Mouse (Mus musculus): ENCODE results near the gene Pus10. TPM values are rescaled to one million over a fixed set of nuclear protein-coding genes. Genes with fewer than 3 reads are reported as not detected.

Pus10 gene
- total and polyA plus RNA-seq, 3 experiments: 43.4 to 416 (median 52.5) TPM

GRCm38 (mm10) chr11:23653666-23654065 lies 11.8 kb upstream of the Pus10 start:
- Histone ChIP-seq H3K27ac (ENCODE audit: control insufficient read depth, low read depth, low read length) (no peak overlapping the region), H3K9ac (ENCODE audit: control insufficient read depth, low read depth, low read length, poor library complexity, severe bottlenecking) (no peak overlapping the region), H3K79me2 (ENCODE audit: control insufficient read depth, insufficient read depth, low read length, poor library complexity) (peaks cover 6% of the 10 kb centered on the region; the same call in 1 of the 2 replicates), H3K27me3 (ENCODE audit: control insufficient read depth in 1 of 2, insufficient read depth in 2 of 2, low read length in 2 of 2) (no peaks in the 10 kb centered on the region), H3K4me1 (ENCODE audit: control insufficient read depth in 1 of 2, insufficient read depth in 2 of 2, low read length in 2 of 2) (peaks cover 0 to 6% of the 10 kb centered on the region in 2 experiments; a peak in 2 of 4 replicates), H3K36me3 (ENCODE audit: control insufficient read depth in 1 of 2, insufficient read depth in 2 of 2, low read length in 2 of 2) (peaks cover 9 to 10% of the 10 kb centered on the region in 2 experiments), H3K9me3 (replicated peaks; ENCODE audit: insufficient read depth, low read length) (no peaks in the 10 kb centered on the region), H3K4me3 (ENCODE audit: control insufficient read depth in 1 of 2, insufficient read depth in 1 of 2, low read depth in 2 of 2, low read length in 2 of 2) (no peak overlapping the region)
- TF ChIP-seq SMC3 (IDR thresholded peaks at IDR 0.05; ENCODE audit: low read depth, low read length) (no peak), MAZ (IDR thresholded peaks at IDR 0.05; ENCODE audit: low read depth, low read length) (no peak), MAFK (IDR thresholded peaks at IDR 0.05; ENCODE audit: borderline replicate concordance, low read depth, low read length) (no peak), GABPA (IDR thresholded peaks at IDR 0.05; ENCODE audit: low read depth, low read length) (no peak), BHLHE40 (IDR thresholded peaks at IDR 0.05; ENCODE audit: borderline replicate concordance, low read depth, low read length) (no peak), UBTF (IDR thresholded peaks at IDR 0.05; ENCODE audit: borderline replicate concordance, insufficient read depth, low read depth, low read length) (no peak), POLR2A (IDR thresholded peaks at IDR 0.05; ENCODE audit: control insufficient read depth in 1 of 2, insufficient read depth in 1 of 2, low read depth in 1 of 2, low read length in 2 of 2, poor library complexity in 1 of 2) (no peak), NELFE (IDR thresholded peaks at IDR 0.05; ENCODE audit: low read depth, low read length) (no peak), JUND (IDR thresholded peaks at IDR 0.05; ENCODE audit: low read depth, low read length) (no peak), E2F4 (IDR thresholded peaks at IDR 0.05; ENCODE audit: borderline replicate concordance, low read depth, low read length) (no peak), ETS1 (IDR thresholded peaks at IDR 0.05; ENCODE audit: low read depth, low read length) (no peak), ZNF384 (IDR thresholded peaks at IDR 0.05; ENCODE audit: low read depth, low read length) (no peak), USF2 (IDR thresholded peaks at IDR 0.05; ENCODE audit: borderline replicate concordance in 1 of 2, insufficient read depth in 1 of 2, low read depth in 1 of 2, low read length in 2 of 2) (no peak), USF1 (IDR thresholded peaks at IDR 0.05; ENCODE audit: low read depth, low read length) (no peak), MYC (IDR thresholded peaks at IDR 0.05; ENCODE audit: low read depth, low read length) (no peak), KAT2A (conservative IDR thresholded peaks at IDR 0.05; ENCODE audit: low read depth, low read length) (no peak), RCOR1 (IDR thresholded peaks at IDR 0.05; ENCODE audit: low read depth, low read length) (no peak), CHD1 (IDR thresholded peaks at IDR 0.05; ENCODE audit: low read depth, low read length) (no peak)
- DNase-seq (ENCODE audit: low read depth, low spot score): no peak

- peaks cover 2 to 9% of the 10 kb centered on the region in 2 experiments; a peak in 3 of 4 replicates for H3K4me1 ChIP-seq (ENCODE audit: control insufficient read depth in 1 of 2, insufficient read depth in 2 of 2, low read length in 2 of 2)
- H3K9me3 ChIP-seq (replicated peaks; ENCODE audit: insufficient read depth, low read length): no peaks in the 10 kb centered on the region
- H3K4me3 ChIP-seq (ENCODE audit: control insufficient read depth in 1 of 2, insufficient read depth in 1 of 2, low read depth in 2 of 2, low read length in 2 of 2): no peak overlapping the region
- H3K9ac ChIP-seq (ENCODE audit: control insufficient read depth, low read depth, low read length, poor library complexity, severe bottlenecking): no peak overlapping the region
- no peaks in the 10 kb centered on the region for H3K27me3 ChIP-seq (ENCODE audit: control insufficient read depth in 1 of 2, insufficient read depth in 2 of 2, low read length in 2 of 2)
- peaks cover 0 to 22% of the 10 kb centered on the region in 2 experiments; a peak in 2 of 4 replicates for H3K36me3 ChIP-seq (ENCODE audit: control insufficient read depth in 1 of 2, insufficient read depth in 2 of 2, low read length in 2 of 2)
- H3K79me2 ChIP-seq (ENCODE audit: control insufficient read depth, insufficient read depth, low read length, poor library complexity): peaks cover 29% of the 10 kb centered on the region
- DNase-seq (ENCODE audit: low read depth, low spot score): peak; percentile 79
- H3K27ac ChIP-seq (ENCODE audit: control insufficient read depth, low read depth, low read length): no peak overlapping the region
- TF ChIP-seq MAX (IDR thresholded peaks at IDR 0.05; ENCODE audit: low read length): peak; percentile 70
- TF ChIP-seq GATA1 (IDR thresholded peaks at IDR 0.05; ENCODE audit: low read depth, low read length): 0 out of 2 replicates have a peak, but pooled peaks have one; percentile 31
- no peak for TF ChIP-seq BHLHE40 (IDR thresholded peaks at IDR 0.05; ENCODE audit: borderline replicate concordance, low read depth, low read length)
- TF ChIP-seq EP300 (IDR thresholded peaks at IDR 0.05; ENCODE audit: low read depth in 1 of 2, low read length in 2 of 2): peak in 1 of 2 experiments; percentile 43; a peak in 1 of 4 replicates
- TF ChIP-seq MXI1 (IDR thresholded peaks at IDR 0.05; ENCODE audit: low read depth, low read length): 0 out of 2 replicates have a peak, but pooled peaks have one; percentile 40
- peak; percentile 56; the same call in 1 of the 2 replicates for TF ChIP-seq SIN3A (IDR thresholded peaks at IDR 0.05; ENCODE audit: low read length)
- TF ChIP-seq ZNF384 (IDR thresholded peaks at IDR 0.05; ENCODE audit: low read depth, low read length): no peak
- peak; percentile 65 for TF ChIP-seq USF1 (IDR thresholded peaks at IDR 0.05; ENCODE audit: low read depth, low read length)
- peak; percentile 77; the same call in 1 of the 2 replicates for TF ChIP-seq MYC (IDR thresholded peaks at IDR 0.05; ENCODE audit: low read depth, low read length)
- TF ChIP-seq ZC3H11A (IDR thresholded peaks at IDR 0.05; ENCODE audit: low read depth, low read length): no peak
Measured at GRCm38 (mm10) chr11:23657791-23658190, 7.7 kb upstream of the Pus10 start.

All from MEL (cell line).